Mouse (Mus musculus): Measurements from ENCODE around the gene Slc6a6. TPM values are rescaled to one million over a fixed set of nuclear protein-coding genes. Genes with fewer than 3 reads are reported as not detected.

Slc6a6 gene
- total RNA-seq, 2 experiments from 2014 or later = 43.1 to 64.5 TPM

- DNase-seq = peak; percentile 57
Measured at GRCm38 (mm10) chr6:91779206-91779605, 95.4 kb downstream of the Slc6a6 start.

- peak; percentile 63 for DNase-seq
Measured at GRCm38 (mm10) chr6:91785018-91785417, 101.2 kb downstream of the Slc6a6 start.

- DNase-seq = no peak
Measured at GRCm38 (mm10) chr6:91788311-91788798, 104.5 kb downstream of the Slc6a6 start.

GRCm38 (mm10) chr6:91795640-91796039 is 111.8 kb downstream of the Slc6a6 start:
- no peak for DNase-seq

GRCm38 (mm10) chr6:91796064-91796463 is 112.2 kb downstream of the Slc6a6 start:
- no peak for DNase-seq

GRCm38 (mm10) chr6:91796736-91797135 is 112.9 kb downstream of the Slc6a6 start:
- DNase-seq = no peak

GRCm38 (mm10) chr6:91798496-91798895 is 114.6 kb downstream of the Slc6a6 start:
- DNase-seq = no peak

GRCm38 (mm10) chr6:91804177-91804576 is 120.3 kb downstream of the Slc6a6 start:
- DNase-seq = no peak

- peak; percentile 35 for DNase-seq
Measured at GRCm38 (mm10) chr6:91807169-91807568, 123.3 kb downstream of the Slc6a6 start.

GRCm38 (mm10) chr6:91808022-91808421 is 124.2 kb downstream of the Slc6a6 start:
- DNase-seq = no peak

Other genes with a start within 250 kb of the Slc6a6 start
- gene Chchd4, start 210.5 kb upstream of the Slc6a6 start, total RNA-seq (2021) = 10 to 100 TPM in 1 of 2 experiments, 1 to 10 TPM in 1; 9.9 to 10.0 TPM
- 10 to 100 TPM; 32.5 to 41.5 TPM for gene Tmem43, start 210.3 kb upstream of the Slc6a6 start, total RNA-seq (2021)
- 1 to 10 TPM; 5.9 to 8.4 TPM for gene Xpc, start 168.2 kb upstream of the Slc6a6 start, total RNA-seq (2021)
- 10 to 100 TPM; 55.2 to 57.3 TPM for gene Lsm3, start 168.1 kb upstream of the Slc6a6 start, total RNA-seq (2021)
- gene Grip2, start 143.2 kb downstream of the Slc6a6 start, total RNA-seq (2021) = 1 to 10 TPM; 4.0 to 8.2 TPM
- 10 to 100 TPM; 10.4 to 11.0 TPM for gene Ccdc174, start 194.0 kb downstream of the Slc6a6 start, total RNA-seq (2021)
- gene 4930590J08Rik, start 218.8 kb downstream of the Slc6a6 start, total RNA-seq (2021) = 1 to 10 TPM in 1 of 2 experiments, under 1 TPM in 1; 0.80 to 1.3 TPM